Mouse (Mus musculus) spleen, embryonic (tissue): Measurements from ENCODE around the gene Clec18a.
"Not testable (repeated sequence)": the region's sequence is repeated elsewhere in the genome, so short reads cannot be mapped to it uniquely, and the experiment has no call there.

Source experiments
- CTCF ChIA-PET: fragments of 350-600 bp; sonication (Branson Sonifier 250); formaldehyde crosslinking; loops from one replicate; lab custom pipeline; 2022; lab: Charles Lee

Clec18a gene

DNA sequence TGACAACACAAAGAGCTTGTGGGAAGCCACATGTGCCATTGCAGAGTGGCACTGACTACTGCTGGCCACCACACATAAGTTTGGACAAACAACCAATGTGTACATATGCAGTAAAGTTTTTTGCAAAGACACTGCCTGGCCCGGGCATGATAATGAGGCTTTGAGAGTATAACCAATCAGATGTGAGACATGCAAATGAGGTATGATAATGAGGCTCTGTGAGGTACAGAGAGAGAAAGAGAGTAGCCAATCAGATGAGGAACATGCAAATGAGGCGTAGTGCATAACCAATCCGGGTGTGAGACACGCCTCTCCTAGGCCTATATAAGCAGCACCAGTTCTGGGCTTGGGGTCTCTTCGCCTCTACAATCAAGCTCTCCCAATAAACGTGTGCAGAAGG, at the start of gene Clec18a:
Gene Clec18a (minus strand): TSS at position 101 of the 400 bp plus-strand sequence.
- CTCF ChIA-PET = not testable (repeated sequence)

DNA sequence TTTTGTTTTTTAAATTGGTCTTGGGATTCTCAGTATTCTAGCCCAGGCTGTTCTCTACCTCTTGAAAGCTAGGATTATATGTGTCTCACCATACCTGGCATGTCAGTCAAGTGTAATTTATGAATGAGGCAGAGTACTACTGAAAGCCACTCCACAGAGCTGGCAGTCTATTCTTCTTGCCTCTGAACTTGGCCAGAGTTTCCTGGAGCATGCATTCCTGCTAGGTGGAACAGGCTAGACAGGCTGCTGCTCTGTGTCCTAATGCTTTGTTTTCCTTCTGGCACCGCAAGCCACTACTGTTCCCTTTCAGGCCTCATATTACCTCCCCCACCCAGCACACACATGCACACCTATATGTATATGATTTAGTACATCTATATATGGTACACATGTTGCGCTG, 38.5 kb upstream of the Clec18a start:
- CTCF ChIA-PET = no interaction called here

DNA sequence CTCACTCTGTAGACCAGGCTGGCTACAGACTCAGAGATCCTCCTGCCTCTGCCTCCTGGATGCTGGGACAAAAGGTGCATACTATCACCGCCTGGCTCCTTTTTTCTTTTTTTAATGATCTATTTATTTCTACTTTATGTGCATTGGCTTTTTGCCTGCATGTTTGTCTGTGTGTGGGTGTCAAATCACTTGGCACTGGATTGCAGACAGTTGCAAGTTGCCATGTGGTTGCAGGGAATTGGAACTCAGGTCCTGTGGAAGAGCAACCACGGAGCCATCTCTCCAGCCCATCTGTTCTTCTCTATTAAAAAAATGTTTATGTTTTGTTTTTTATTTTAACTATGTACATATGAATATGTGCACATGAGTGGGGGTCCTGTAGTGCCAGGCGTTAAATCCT, 27.3 kb upstream of the Clec18a start:
- CTCF ChIA-PET = interaction anchor here (0.7 kb wide), 2 partner anchors 308 to 347 kb away, joined by 6 to 12 read pairs; no protein-coding TSS in a partner anchor

DNA sequence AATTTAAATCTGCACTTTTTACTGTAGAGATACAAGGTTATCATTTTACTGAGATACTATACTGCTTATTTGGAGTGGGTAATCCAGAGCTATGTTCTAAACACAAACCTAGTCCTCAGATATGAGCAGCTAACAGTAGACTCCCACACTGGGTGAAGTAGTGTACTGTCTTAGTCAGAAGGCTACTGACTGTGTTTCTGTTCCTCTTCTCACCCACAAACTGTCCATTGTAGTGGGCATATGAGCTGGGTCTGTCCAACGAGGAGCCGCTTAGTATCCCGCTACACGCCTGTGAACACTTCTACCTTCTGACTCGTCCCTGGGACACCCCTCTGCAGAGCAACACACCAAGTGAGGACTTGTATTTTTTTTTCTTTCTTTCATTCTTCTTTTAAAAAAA, 22.7 kb upstream of the Clec18a start:
- CTCF ChIA-PET = no interaction called here

DNA sequence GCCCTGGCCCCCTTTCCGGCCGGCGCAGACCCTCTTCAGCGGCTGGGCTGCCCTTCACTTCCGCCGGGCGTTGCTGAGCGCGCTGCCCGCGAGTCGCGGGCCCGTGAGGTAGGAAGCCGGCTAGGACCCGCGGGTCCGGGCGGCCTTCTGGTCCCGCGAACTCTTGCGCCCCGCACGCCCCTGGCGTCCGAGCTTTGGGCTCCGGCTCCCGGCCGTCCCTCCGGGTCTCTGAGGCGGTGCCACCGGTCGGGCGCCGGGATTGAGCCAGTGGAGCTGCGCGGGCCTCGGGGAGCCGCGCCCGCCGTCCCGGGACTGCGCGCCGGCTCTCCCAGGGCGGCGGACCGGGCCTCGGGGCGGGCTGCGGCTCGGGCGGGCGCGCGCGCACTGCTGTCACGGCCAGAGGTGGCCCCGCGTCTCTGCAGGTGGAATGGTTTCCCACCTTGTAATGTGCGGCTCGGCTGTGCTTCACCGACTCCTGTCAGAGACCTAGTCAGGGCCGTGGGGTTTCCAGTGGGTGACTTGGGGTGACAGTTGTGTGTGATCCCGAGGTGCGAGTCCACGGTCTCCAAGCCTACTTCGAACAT, 2.6 kb upstream of the Clec18a start:
- CTCF ChIA-PET = not testable (repeated sequence)

DNA sequence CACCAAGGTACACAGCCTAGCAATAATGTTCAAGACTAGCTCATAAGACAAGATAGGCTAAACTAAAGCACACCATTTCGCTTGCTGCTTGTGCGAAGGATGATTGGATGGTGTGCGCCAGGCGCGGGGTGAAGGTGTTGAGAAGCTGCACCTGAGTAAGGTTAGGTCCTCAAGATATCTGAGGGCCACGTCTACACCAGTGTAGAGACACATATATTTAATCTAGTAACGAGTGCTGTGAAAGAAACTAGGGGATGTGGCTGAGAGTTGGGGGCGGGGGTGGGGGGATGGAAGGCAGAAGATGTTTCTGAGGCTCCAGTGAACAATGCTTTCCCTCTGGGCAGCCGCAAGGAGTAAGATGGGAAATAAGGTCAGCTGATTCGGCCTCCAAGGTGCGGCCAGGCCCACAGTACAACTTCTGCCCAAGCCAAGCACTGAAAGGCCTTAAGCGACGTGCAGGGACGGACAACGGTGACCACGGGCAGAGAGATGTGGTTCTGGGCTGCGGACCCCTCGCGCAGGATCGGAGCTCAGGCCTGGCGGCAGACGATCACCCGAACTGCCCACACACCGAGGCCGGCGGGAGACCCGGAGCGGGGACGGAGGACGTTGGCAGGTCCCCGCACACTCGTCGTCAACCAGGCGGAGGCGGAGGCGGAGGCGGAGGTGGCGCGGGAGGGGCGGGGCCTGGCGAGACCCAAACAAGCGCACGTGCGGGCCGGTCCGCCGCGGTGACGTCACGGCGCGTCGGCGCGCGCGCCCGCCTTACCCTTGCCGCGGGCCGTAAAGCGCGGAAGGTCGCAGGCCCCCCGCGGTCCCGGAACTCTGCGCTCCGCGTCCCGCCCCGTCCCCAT, 1.9 kb upstream of the Clec18a start, which contains the start of gene Pdpr:
Gene Pdpr (plus strand): TSS at position 766 of the 854 bp plus-strand sequence.
- CTCF ChIA-PET = interaction anchor here (0.6 kb wide), 1 partner anchor 13 kb away, joined by 5 read pairs; no protein-coding TSS in a partner anchor

DNA sequence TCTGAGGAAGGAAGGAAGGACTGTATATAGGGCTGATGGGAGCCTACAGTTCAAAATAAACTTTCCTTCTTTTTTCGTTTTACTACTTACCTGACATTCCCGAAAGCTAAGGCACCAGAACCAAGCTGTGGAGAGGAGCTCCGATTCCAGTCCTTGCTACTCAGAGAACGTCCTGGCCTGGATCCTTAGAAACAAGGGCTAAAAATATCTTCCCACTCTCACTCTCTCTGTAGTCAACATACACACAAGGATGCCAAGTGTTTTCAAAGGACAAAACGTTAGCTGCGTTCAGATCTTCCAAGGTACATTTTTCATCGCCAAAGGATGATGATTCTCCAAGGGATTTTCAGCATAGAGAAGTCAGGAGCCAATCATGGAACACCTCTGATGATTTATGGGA, 520 bp downstream of the Clec18a start:
- CTCF ChIA-PET = no interaction called here

DNA sequence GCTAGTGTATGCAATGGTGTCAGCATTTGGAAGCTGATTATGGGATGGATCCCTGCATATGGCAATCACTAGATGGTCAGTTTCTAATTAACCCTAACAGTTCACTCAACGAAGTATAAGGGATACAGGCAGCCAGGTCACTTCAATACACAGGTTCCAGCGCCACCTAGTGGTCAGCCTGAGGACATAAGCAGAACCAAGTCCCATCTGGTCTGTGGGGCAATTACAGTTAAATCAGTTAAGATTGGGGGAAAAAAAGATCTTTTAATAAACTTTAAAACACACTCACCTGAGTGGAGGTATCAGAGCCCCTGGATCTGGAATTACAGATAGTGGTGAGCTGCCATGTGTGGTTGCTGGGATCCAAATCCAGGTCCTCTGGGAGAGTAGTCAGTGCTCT, 2.1 kb downstream of the Clec18a start:
- CTCF ChIA-PET = no interaction called here

DNA sequence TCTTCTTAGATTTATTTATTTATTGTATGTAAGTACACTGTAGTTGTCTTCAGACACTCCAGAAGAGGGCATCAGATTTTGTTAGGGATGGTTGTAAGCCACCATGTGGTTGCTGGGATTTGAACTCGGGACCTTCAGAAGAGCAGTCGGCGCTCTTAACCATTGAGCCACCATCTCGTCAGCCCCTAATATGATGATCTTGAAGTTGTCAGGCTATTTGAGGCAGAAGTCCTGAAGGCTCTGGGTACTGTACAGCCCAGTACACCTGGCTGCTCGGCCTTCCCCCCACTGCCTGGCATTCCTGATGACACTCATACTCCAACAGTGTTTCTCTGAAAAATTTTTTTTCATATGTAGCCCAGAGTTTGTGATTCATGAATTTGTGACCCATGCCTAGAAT, 8.3 kb downstream of the Clec18a start:
- CTCF ChIA-PET = not testable (repeated sequence)

DNA sequence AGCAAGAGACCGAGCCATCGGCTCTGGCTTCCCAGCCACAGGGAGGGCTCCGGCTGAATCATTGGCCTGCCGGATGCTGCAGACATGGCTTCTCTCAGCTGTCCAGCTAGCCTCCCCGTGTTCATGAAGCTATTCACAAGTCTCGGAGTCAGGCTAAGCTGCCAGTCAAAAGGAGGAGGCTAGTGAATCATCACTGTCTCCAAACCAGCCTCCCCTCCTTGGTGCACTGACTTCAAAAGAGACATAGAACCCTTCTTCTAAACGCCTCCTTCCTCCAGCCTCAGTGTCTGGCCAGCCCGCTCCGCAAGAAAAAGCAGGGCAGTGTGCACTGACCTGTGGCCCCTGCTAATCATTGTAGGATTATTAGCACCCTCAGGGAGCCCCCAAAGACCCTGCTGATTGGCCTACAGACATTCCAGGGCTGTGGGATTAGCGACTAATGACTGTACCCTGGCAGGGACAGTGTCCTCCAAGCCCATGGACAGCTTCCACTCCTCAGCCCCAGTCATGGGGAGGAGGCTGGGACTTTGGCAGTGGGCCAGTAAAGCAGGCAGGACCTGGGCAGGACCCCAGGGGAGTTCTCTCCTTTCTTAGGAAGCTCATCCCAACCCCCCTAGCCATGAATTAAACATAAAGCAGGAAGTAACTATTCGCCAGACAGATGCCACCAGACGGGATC, 10.5 kb downstream of the Clec18a start:
- CTCF ChIA-PET = interaction anchor here (0.5 kb wide), 1 partner anchor 12 kb away, joined by 5 read pairs; no protein-coding TSS in a partner anchor

DNA sequence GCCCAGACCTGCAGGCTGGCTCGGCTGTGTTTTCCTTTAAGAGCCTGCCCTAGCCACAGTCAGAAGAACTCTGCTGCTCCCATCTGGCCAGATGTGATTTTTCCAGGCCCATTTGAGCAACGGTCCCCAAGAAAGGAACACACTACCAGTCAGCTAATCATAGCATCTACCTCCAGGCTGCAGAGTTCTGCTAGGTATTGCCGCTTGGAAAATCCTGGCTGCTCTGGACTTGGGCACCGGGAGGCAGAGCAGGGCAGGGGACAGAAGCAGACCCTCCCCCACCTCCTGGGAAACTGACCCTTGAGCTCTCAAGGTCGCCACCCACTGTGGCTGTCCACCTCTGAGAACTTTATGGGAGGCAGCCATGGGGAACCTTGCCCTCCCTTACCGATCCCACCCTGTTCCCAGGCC, 12.4 kb downstream of the Clec18a start:
- CTCF ChIA-PET = no interaction called here

DNA sequence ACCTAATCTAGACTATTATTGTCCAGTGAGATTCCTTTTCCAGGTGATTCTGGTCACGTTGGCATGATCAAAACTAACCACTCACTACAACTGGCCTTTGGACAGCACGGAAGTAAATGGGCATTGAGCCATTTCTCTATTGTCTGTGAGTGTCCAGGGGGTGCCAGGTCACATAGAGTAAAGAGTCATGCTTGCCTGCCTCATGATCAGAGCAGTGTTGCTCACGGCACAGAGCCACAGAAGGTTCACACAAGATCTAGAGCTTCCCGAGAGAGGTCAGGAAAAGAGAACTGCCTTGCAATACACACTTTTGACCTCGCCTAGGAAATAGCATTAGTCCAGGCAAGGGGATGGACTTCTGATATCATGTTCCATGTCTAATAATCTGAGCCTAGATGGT, 12.8 kb downstream of the Clec18a start:
- CTCF ChIA-PET = interaction anchor here (0.5 kb wide), 1 partner anchor 16 kb away, joined by 7 read pairs; no protein-coding TSS in a partner anchor

DNA sequence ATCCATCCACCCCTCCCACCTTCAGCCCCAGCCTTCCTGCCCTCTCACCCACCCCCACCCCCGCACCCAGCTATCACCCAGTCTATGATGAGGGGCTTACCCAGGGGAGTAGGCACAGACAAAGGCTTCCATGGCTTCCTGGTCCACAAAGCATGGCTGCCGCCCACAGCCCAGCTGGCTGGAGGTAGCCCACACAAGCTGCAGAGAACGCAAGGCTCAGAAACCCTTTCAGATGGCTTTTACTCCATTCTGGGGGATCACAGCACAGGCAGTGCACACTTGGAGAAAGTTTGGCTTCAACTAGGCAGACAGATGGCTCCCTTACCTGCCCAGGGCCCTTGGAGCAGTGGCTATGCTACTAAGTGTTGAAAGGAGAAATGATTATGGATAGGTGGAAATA, 16.3 kb downstream of the Clec18a start:
- CTCF ChIA-PET = interaction anchor here (1.0 kb wide), 1 partner anchor 338 kb away, joined by 3 read pairs; no protein-coding TSS in a partner anchor

DNA sequence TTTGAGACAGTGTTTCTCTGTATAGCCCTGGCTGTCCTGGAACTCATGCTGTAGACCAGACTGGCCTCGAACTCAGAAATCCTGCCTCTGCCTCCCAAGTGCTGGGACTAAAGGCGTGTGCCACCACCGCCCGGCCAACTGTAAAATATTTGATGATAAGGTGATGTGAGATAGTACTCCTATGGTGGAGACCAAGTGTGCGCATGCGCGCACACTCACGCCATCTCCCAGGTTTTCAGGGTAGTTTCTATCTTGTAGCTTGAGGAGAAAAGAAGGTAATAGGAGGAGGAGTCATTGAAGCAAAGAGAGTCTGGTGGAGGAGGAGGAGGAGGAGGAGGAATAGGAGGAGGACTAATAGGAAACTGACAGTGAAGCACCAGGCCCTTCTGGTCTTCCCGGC, 23.6 kb downstream of the Clec18a start:
- CTCF ChIA-PET = not testable (repeated sequence)

DNA sequence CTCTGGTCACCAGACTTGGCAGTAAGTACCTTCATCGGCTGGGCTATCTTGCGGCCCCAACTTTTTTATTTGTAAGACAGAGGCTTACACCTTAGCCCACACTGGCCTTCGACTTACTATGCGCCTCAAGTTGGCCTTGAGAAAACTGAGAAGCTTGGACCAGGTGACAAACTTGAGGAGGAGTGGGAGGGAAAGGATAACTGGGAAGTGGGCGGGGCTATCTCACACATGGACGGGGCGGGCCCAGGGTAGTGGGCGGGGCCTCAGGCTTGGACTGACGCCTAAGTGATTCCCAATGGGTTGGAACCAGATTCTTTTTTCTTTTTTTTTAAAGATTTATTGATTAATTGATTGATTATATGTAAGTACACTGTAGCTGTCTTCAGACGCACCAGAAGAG, 24.8 kb downstream of the Clec18a start:
- CTCF ChIA-PET = no interaction called here

DNA sequence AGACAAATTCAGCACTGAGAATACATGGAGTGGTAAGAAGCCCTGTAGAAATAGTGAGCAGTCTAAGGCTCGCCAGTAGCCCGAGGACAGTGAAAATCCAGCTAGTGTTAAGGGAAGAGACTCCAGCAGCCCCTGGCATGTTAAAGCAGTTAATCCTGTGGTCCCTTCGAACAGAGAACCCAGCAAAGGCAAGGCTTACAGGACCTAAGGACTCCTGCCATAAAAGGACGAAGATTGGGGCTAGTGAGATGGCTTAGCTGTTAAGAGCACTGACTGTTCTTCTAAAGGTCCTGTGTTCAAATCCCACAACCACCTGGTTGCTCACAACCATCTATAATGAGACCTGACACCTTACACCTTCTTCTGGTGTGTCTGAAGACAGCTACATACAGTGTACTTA, 25.9 kb downstream of the Clec18a start:
- CTCF ChIA-PET = no interaction called here

DNA sequence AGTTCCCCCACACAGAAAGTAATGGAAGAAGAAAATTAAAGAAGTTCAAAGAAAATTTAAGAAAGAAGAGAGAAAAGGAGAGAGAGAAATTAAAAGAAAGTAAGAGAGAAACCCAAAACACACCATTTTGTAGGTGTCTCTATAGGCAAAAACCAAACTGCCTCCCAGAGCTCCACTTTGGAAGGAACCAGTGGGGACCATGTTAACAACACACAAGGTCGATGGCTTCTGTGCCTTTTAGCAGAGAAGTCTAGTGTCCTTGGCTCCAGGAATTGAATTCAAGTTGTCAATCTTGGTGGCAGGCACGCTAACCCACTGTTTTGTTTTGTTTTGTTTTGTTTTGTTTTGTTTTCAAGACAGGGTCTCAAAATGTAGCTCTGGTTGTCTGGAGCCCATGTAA, 29.3 kb downstream of the Clec18a start:
- CTCF ChIA-PET = interaction anchor here (0.6 kb wide), 1 partner anchor 46 kb away, joined by 5 read pairs; no protein-coding TSS in a partner anchor

DNA sequence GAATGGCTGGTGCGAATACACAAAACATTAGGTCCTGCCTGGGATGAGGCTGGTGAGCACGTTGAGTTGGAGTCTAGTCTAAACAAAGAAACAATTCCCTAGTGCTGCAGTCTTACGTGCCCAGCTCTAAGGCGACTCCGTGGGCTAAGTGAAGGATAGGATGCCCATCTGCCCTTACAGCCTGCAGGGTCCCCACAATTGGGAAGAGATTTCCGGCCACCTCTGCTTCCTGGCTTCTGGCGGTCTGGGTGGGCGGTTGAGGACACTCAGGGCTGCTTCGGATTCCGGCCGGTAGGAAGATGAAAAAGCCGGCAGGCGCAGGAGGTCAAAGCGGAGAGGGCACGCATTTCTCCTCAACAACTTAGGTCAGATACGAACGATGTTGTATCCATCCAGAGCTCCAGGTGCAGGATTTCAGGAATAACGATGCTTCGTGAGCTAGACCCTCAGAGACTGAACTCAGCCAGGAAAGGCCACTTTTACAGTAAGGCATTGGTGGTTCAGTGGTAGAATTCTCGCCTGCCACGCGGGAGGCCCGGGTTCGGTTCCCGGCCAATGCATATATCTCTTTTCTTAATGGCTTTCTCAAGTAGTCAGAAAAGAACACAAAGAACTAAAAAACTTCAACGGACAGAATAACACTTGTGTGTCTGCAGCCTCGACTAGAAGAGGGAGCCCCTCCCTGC, 30.0 kb downstream of the Clec18a start:
- CTCF ChIA-PET = interaction anchor here (0.6 to 0.7 kb wide), 2 partner anchors 47 to 170 kb away, joined by 3 to 5 read pairs; no protein-coding TSS in a partner anchor

DNA sequence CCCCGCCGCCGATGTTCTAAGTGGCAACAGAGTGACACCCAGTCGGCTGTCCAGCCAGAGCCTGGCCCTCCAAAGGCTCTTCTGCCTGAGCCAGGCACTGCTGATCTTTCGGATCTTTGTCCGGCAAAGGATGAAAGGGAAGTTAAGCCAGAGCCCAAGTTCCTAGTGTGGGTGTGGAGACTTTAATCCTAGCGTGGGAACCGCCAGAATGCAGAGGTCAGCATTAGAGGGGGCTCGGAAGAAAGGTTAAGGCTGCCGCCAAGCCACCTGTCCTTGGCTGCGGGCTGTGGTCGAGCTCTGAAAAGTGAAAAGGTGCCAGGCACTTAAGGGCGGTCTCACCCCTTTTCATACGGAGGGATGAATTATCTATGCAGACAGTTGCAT, 30.5 kb downstream of the Clec18a start:
- CTCF ChIA-PET = interaction anchor here (0.7 kb wide), 1 partner anchor 171 kb away, joined by 3 read pairs; no protein-coding TSS in a partner anchor

DNA sequence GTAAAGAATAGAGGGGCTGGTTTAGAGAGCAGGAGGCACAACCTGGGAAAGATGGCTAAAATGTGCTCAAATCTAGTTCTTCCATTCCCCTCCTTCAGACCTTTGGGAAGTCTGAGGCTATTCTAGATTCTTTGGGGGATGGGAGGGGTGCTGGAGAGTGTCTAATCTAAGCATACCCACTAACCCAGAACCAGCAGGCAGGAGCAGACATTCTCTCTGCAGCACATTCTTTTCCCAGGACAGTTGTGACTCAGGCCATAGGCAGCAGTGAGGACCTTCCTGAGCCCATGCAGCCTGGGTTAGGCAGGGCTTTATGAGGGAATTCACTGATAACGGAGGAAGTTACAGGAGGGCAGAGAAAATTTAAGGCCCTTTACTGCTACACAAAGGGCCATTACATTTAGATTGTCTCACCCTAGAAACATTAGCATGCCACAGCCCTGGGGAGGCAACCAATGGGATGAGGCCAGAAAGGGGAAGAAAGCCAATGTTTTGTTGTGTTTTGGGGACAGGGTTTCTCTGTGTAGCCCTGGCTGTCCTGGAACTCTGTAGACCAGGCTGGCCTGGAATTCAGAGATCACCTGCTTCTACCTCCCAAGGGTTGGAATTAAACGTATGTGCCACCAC, 33.2 kb downstream of the Clec18a start:
- CTCF ChIA-PET = no interaction called here
